Comparison of ENCODE assay signal across 26 mouse cellular contexts in genomic region chr11:82608963-82609362, GRCm38 (mm10).
DNase-seq lines count a peak whose midpoint lies in the region; ATAC-seq lines count a peak whose summit lies in the region.
"Had no signal": no experiment of that assay in that cellular context is flagged by ENCODE, and none has a peak within 500 bp of the region (broad histone marks: within the 10 kb centered on the region; RNA-seq: fewer than 3 reads in every experiment).

No protein-coding gene starts in this region.

- WGBS in hindbrain, embryonic 13.5 days: 57% methylated on average over 1 of the region's 1 CpGs
- WGBS in hindbrain, embryonic 11.5 days: 69% methylated on average over 1 of the region's 1 CpGs
- WGBS in midbrain, embryonic 14.5 days: 22% methylated on average over 1 of the region's 1 CpGs
- WGBS in midbrain, embryonic 16.5 days: 8% methylated on average over 1 of the region's 1 CpGs
- WGBS in limb, embryonic 12.5 days: 20% methylated on average over 1 of the region's 1 CpGs

- H3K9me3 ChIP-seq in hindbrain, embryonic 13.5 days: no peaks in the 10 kb centered on the region
- no peaks in the 10 kb centered on the region for H3K9me3 ChIP-seq in hindbrain, embryonic 11.5 days (ENCODE audit: control insufficient read depth, low read length)
- H3K9me3 ChIP-seq in midbrain, embryonic 14.5 days (ENCODE audit: control insufficient read depth, low read length): no peaks in the 10 kb centered on the region
- H3K9me3 ChIP-seq in midbrain, embryonic 16.5 days (replicated peaks; ENCODE audit: control insufficient read depth, low read length, poor library complexity, severe bottlenecking): no peaks in the 10 kb centered on the region
- H3K9me3 ChIP-seq in limb, embryonic 12.5 days: no peaks in the 10 kb centered on the region
- H3K9me3 ChIP-seq: heart, embryonic 13.5 days; limb, embryonic 13.5 days; liver, embryonic 12.5 days had no signal

- H3K4me1 ChIP-seq in hindbrain, embryonic 13.5 days (replicated peaks): peaks cover 11% of the 10 kb centered on the region; the same call in 1 of the 2 replicates
- no peaks in the 10 kb centered on the region for H3K4me1 ChIP-seq in hindbrain, embryonic 11.5 days (replicated peaks; ENCODE audit: control insufficient read depth, insufficient read depth, low read length)
- H3K4me1 ChIP-seq in midbrain, embryonic 14.5 days (ENCODE audit: control insufficient read depth, insufficient read depth, low read length): no peaks in the 10 kb centered on the region
- no peaks in the 10 kb centered on the region for H3K4me1 ChIP-seq in midbrain, embryonic 16.5 days (ENCODE audit: control insufficient read depth, insufficient read depth, low read length)
- peaks cover 11% of the 10 kb centered on the region; the same call in 1 of the 2 replicates for H3K4me1 ChIP-seq in limb, embryonic 12.5 days (replicated peaks)
- H3K4me1 ChIP-seq: liver, embryonic 12.5 days had no signal

- no peaks in the 10 kb centered on the region for H3K36me3 ChIP-seq in hindbrain, embryonic 13.5 days
- no peaks in the 10 kb centered on the region for H3K36me3 ChIP-seq in hindbrain, embryonic 11.5 days (ENCODE audit: control insufficient read depth, insufficient read depth, low read length)
- no peaks in the 10 kb centered on the region for H3K36me3 ChIP-seq in midbrain, embryonic 14.5 days (ENCODE audit: control insufficient read depth, insufficient read depth, low read length)
- H3K36me3 ChIP-seq in midbrain, embryonic 16.5 days (ENCODE audit: control insufficient read depth, insufficient read depth, low read length): no peaks in the 10 kb centered on the region
- no peaks in the 10 kb centered on the region for H3K36me3 ChIP-seq in limb, embryonic 12.5 days
- H3K36me3 ChIP-seq: heart, embryonic 13.5 days; limb, embryonic 13.5 days; liver, embryonic 12.5 days had no signal

- no peak overlapping the region for H3K4me2 ChIP-seq in hindbrain, embryonic 13.5 days
- no peak overlapping the region for H3K4me2 ChIP-seq in hindbrain, embryonic 11.5 days (replicated peaks; ENCODE audit: low read depth, low read length)
- no peak overlapping the region for H3K4me2 ChIP-seq in midbrain, embryonic 14.5 days (ENCODE audit: low read length)
- no peak overlapping the region for H3K4me2 ChIP-seq in midbrain, embryonic 16.5 days (ENCODE audit: low read length)
- H3K4me2 ChIP-seq in limb, embryonic 12.5 days: no peak overlapping the region
- H3K4me2 ChIP-seq: heart, embryonic 13.5 days; hindbrain, embryonic 14.5 days; limb, embryonic 13.5 days; liver, embryonic 12.5 days had no signal

- no peak for ATAC-seq in hindbrain, embryonic 13.5 days (ENCODE audit: low FRiP score)
- ATAC-seq in hindbrain, embryonic 11.5 days (ENCODE audit: low FRiP score): no peak
- no peak; the same call in 1 of the 2 replicates for ATAC-seq in midbrain, embryonic 14.5 days (ENCODE audit: low FRiP score, low TSS enrichment)
- no peak for ATAC-seq in midbrain, embryonic 16.5 days
- ATAC-seq in limb, embryonic 12.5 days (ENCODE audit: insufficient number of reproducible peaks, insufficient read depth, low FRiP score, low TSS enrichment, low read depth): no peak
- ATAC-seq: CD4-positive, CD25-positive, alpha-beta regulatory T cell, adult 4 months; forebrain, embryonic 14.5 days; intestine, embryonic 16.5 days; liver, embryonic 12.5 days had no signal

- no peak overlapping the region for H3K4me3 ChIP-seq in hindbrain, embryonic 13.5 days
- no peak overlapping the region for H3K4me3 ChIP-seq in hindbrain, embryonic 11.5 days (ENCODE audit: low read depth, low read length)
- H3K4me3 ChIP-seq in midbrain, embryonic 14.5 days (replicated peaks; ENCODE audit: low read depth, low read length): no peak overlapping the region
- H3K4me3 ChIP-seq in midbrain, embryonic 16.5 days (ENCODE audit: low read depth, low read length): no peak overlapping the region
- no peak overlapping the region for H3K4me3 ChIP-seq in limb, embryonic 12.5 days (replicated peaks)
- H3K4me3 ChIP-seq: heart, embryonic 13.5 days; limb, embryonic 13.5 days; liver, embryonic 12.5 days had no signal

- no peak for DNase-seq in hindbrain, embryonic 11.5 days (ENCODE audit: low spot score)
- peak; percentile 42 for DNase-seq in midbrain, embryonic 14.5 days
- DNase-seq in cerebellum, adult 9-10 months: no peak
- no peak for DNase-seq in left cerebral cortex, adult 11 months (ENCODE audit: low spot score)
- DNase-seq: adrenal gland, postnatal 36 days; cerebellum, adult 11-12 months; cerebellum, postnatal 25 days; gastrocnemius, postnatal 25 days; heart, adult 18-20 months; heart, postnatal 14 days; kidney, adult 9 months; kidney, postnatal 14 days; lung, adult 18-20 months; lung, postnatal 10 days; thymus, adult 2 months; thymus, postnatal 4 days had no signal

- no peaks in the 10 kb centered on the region; the same call in 1 of the 2 replicates for H3K27me3 ChIP-seq in hindbrain, embryonic 13.5 days
- H3K27me3 ChIP-seq in hindbrain, embryonic 11.5 days (ENCODE audit: control insufficient read depth, insufficient read depth, low read length): no peaks in the 10 kb centered on the region
- H3K27me3 ChIP-seq in midbrain, embryonic 14.5 days (ENCODE audit: control insufficient read depth, insufficient read depth, low read length): no peaks in the 10 kb centered on the region
- no peaks in the 10 kb centered on the region for H3K27me3 ChIP-seq in midbrain, embryonic 16.5 days (ENCODE audit: control insufficient read depth, insufficient read depth, low read depth, low read length)
- peaks cover 13% of the 10 kb centered on the region; the same call in 1 of the 2 replicates for H3K27me3 ChIP-seq in limb, embryonic 12.5 days

- H3K9ac ChIP-seq in hindbrain, embryonic 13.5 days: no peak overlapping the region
- H3K9ac ChIP-seq in hindbrain, embryonic 11.5 days (ENCODE audit: low read depth, low read length): no peak overlapping the region
- no peak overlapping the region for H3K9ac ChIP-seq in midbrain, embryonic 14.5 days (replicated peaks; ENCODE audit: low read length)
- H3K9ac ChIP-seq in midbrain, embryonic 16.5 days (ENCODE audit: low read depth, low read length): no peak overlapping the region
- 0 out of 2 replicates have a peak overlapping the region, but pooled peaks have one; percentile 2 for H3K9ac ChIP-seq in limb, embryonic 12.5 days (replicated peaks)
- H3K9ac ChIP-seq: heart, embryonic 13.5 days; hindbrain, embryonic 14.5 days; limb, embryonic 13.5 days; liver, embryonic 12.5 days had no signal

- H3K27ac ChIP-seq in hindbrain, embryonic 13.5 days: peak overlapping the region; percentile 64; the same call in 1 of the 2 replicates
- H3K27ac ChIP-seq in hindbrain, embryonic 11.5 days (ENCODE audit: low read depth, low read length): no peak overlapping the region
- H3K27ac ChIP-seq in midbrain, embryonic 14.5 days (replicated peaks; ENCODE audit: low read depth, low read length): no peak overlapping the region
- no peak overlapping the region for H3K27ac ChIP-seq in midbrain, embryonic 16.5 days (ENCODE audit: low read length)
- no peak overlapping the region for H3K27ac ChIP-seq in limb, embryonic 12.5 days
- H3K27ac ChIP-seq: heart, embryonic 13.5 days; hindbrain, embryonic 14.5 days; limb, embryonic 13.5 days; liver, embryonic 12.5 days had no signal
